Mouse (Mus musculus): Measurements from ENCODE around the gene Nt5c.

DNA sequence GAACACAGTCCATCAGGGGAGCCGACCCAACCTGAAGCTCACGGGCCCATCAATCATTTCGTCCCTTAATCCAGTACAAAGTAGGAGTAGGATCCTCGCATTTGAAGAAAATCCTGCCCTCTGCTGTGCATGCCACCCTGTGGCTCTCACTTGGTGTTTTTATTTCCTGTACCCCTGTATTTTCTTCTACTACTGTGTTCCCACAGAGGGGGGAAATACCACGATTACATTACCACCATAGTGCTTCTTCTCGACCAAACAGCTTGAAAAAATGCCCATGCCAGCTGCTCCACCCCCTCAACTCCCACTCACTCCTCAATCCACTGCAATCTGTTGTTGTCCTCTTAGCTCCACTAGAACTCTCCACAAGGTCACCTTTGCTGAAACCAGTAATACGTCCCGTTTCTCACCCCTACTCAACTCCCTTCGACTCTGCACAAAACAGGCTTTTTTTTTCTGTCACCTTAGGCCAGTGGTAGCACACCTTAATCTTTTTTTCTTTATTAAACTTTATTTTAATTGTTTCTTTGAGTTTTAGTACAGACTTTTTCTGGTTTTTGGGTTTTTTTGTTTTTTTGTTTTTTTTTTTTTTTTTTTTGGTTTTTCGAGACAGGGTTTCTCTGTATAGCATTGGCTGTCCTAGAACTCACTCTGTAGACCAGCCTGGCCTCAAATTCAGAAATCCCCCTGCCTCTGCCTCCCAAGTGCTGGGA lies 45.4 kb upstream of the Nt5c start:
- TF ChIP-seq CTCF (IDR thresholded peaks at IDR 0.05; ENCODE audit: insufficient read depth, low read depth, low read length) (no peak), POLR2A (IDR thresholded peaks at IDR 0.05; ENCODE audit: insufficient read depth, low read depth, low read length) (no peak)
